Comparison of ENCODE assay signal across 8 mouse cellular contexts in the genomic region with DNA sequence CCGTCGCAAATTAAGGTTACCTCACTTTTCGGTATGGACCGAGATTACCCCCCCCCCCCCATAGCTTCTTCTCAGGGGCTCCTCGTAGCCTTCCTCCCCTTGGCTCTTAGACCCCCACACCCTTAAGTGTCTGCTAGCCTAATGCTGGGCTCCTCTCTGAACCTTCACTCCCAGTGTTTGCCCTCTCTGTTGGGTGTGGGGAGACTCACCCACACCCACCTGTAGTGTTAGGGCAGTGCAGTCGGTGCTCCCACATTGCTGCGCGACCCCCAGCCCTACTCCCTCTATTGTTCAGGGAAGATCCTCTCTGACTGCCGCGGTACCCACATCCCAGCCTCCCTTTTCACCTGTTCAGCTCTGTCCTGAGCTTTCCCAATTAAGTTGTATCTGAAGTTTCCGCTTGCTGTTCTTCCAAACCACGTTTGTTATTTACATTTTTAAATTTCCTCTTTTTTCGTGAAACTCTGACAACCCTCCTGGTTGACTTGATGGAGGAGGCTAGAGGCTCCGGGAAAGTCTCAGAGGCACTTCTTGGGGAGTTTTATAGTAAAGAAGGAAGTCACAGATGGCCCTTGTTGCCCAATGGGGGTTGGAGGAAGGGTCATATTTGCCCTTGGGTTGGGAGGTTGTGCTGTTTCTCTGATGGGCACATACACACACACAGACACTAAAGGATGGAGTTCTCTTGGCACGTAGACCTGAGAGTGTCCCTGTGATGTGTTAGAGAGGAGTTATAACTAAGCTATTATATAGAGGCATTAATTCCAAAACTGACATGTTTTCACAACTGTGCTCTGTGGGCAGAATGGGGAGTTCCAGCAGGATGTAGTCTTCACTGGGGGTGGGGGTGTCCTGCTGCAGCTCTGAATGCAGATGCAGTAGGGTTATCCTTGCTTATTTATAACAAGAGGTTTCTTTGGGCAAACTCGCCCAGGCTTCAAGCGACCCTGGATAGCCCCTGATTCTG. TPM values are rescaled to one million over a fixed set of nuclear protein-coding genes. Genes with fewer than 3 reads are reported as not detected.
DNase-seq lines count a peak whose midpoint lies in the region; ATAC-seq lines count a peak whose summit lies in the region.

No protein-coding gene starts in this region.

- no peaks in the 10 kb centered on the region for H3K9me3 ChIP-seq in lung, embryonic 16.5 days (ENCODE audit: control insufficient read depth, low read length)
- no peaks in the 10 kb centered on the region for H3K9me3 ChIP-seq in embryonic facial prominence, embryonic 10.5 days
- H3K9me3 ChIP-seq in intestine, embryonic 14.5 days (ENCODE audit: control insufficient read depth, low read length), result no peaks in the 10 kb centered on the region

- H3K4me1 ChIP-seq in lung, embryonic 16.5 days (replicated peaks; ENCODE audit: control insufficient read depth, insufficient read depth, low read length), result peaks cover 60% of the 10 kb centered on the region
- H3K4me1 ChIP-seq in embryonic facial prominence, embryonic 10.5 days, result peaks cover 35% of the 10 kb centered on the region
- H3K4me1 ChIP-seq in intestine, embryonic 14.5 days (replicated peaks; ENCODE audit: control insufficient read depth, insufficient read depth, low read length), result peaks cover 33% of the 10 kb centered on the region

- no peak overlapping the region for H3K27ac ChIP-seq in lung, embryonic 16.5 days (ENCODE audit: low read length)
- peak overlapping the region; percentile 94 for H3K27ac ChIP-seq in embryonic facial prominence, embryonic 10.5 days (replicated peaks)
- peak overlapping the region; percentile 62; the same call in 1 of the 2 replicates for H3K27ac ChIP-seq in intestine, embryonic 14.5 days (ENCODE audit: low read depth)

- H3K36me3 ChIP-seq in lung, embryonic 16.5 days (ENCODE audit: control insufficient read depth, insufficient read depth, low read length), result no peaks in the 10 kb centered on the region
- no peaks in the 10 kb centered on the region for H3K36me3 ChIP-seq in embryonic facial prominence, embryonic 10.5 days (replicated peaks)
- H3K36me3 ChIP-seq in intestine, embryonic 14.5 days (ENCODE audit: control insufficient read depth, insufficient read depth, low read length), result no peaks in the 10 kb centered on the region

- ATAC-seq in lung, embryonic 16.5 days (ENCODE audit: low read depth), result no peak
- ATAC-seq in intestine, embryonic 14.5 days (replicated peaks; ENCODE audit: low FRiP score, low TSS enrichment, low read depth), result peak; percentile 47
- peak; percentile 44; the same call in 1 of the 2 replicates for ATAC-seq in monocyte, adult 5-6 weeks (replicated peaks; ENCODE audit: insufficient number of reproducible peaks, low FRiP score, low TSS enrichment, poor library complexity, severe bottlenecking)

- peak overlapping the region; percentile 57 for H3K4me2 ChIP-seq in lung, embryonic 16.5 days (ENCODE audit: low read depth, low read length)
- H3K4me2 ChIP-seq in intestine, embryonic 14.5 days (ENCODE audit: low read length), result peak overlapping the region; percentile 88

- no peaks in the 10 kb centered on the region for H3K27me3 ChIP-seq in lung, embryonic 16.5 days (ENCODE audit: control insufficient read depth, insufficient read depth, low read depth, low read length)
- H3K27me3 ChIP-seq in embryonic facial prominence, embryonic 10.5 days (replicated peaks; ENCODE audit: low read depth, poor library complexity, severe bottlenecking), result no peaks in the 10 kb centered on the region
- no peaks in the 10 kb centered on the region for H3K27me3 ChIP-seq in intestine, embryonic 14.5 days (replicated peaks; ENCODE audit: control insufficient read depth, insufficient read depth, low read length)

- H3K9ac ChIP-seq in lung, embryonic 16.5 days (ENCODE audit: low read length), result peak overlapping the region; percentile 91
- H3K9ac ChIP-seq in intestine, embryonic 14.5 days (ENCODE audit: low read length), result peak overlapping the region; percentile 81

- 14% methylated on average over 17 of the region's 17 CpGs for WGBS in lung, embryonic 16.5 days
- WGBS in embryonic facial prominence, embryonic 10.5 days, result 22% methylated on average over 17 of the region's 17 CpGs
- 19% methylated on average over 17 of the region's 17 CpGs for WGBS in intestine, embryonic 14.5 days

- no peak for DNase-seq in lung, postnatal 36 days
- DNase-seq in embryonic facial prominence, embryonic 10.5 days (ENCODE audit: low spot score), result no peak
- DNase-seq in intestine, embryonic 14.5 days (ENCODE audit: low spot score), result no peak
- DNase-seq in Muller cell, postnatal 12 days (ENCODE audit: inconsistent ontology term), result no peak
- DNase-seq in urinary bladder, postnatal 36 days (ENCODE audit: low spot score in 2 of 2), result no peak
- DNase-seq in gastrocnemius, postnatal 4 days (ENCODE audit: low spot score in 2 of 2), result no peak

- H3K4me3 ChIP-seq in lung, embryonic 16.5 days (ENCODE audit: low read length), result peak overlapping the region; percentile 90
- peak overlapping the region; percentile 89 for H3K4me3 ChIP-seq in embryonic facial prominence, embryonic 10.5 days
- H3K4me3 ChIP-seq in intestine, embryonic 14.5 days (ENCODE audit: low read depth, low read length), result peak overlapping the region; percentile 83

RNA-seq across cellular contexts. Expression of gene Tmem110, which starts 1.1 kb away (rescaled TPM):
- polyA plus RNA-seq in lung, embryonic 16.5 days (2015; fragmentation: Nextera tagmentation; extraction: Ambion mirVana), result 27.0 and 38.3 TPM in 2 replicates
- polyA plus RNA-seq in embryonic facial prominence, embryonic 10.5 days (2016; fragmentation: Nextera tagmentation; extraction: Ambion mirVana), result 29.5 and 30.2 TPM in 2 replicates
- 24.9 and 29.7 TPM in 2 replicates for polyA plus RNA-seq in intestine, embryonic 14.5 days (2014; fragmentation: Nextera tagmentation; extraction: Ambion mirVana)
- total RNA-seq in monocyte, adult 5-6 weeks (2017), result 6.1 to 14.1 TPM (median 11.7 TPM) in 3 replicates
- total RNA-seq in gastrocnemius, postnatal 4 days (2021), result 10 to 100 TPM; 13.0 to 15.7 TPM

RNA-seq across cellular contexts. Expression of gene Mustn1, which starts 52.5 kb away (rescaled TPM):
- 9.9 and 12.6 TPM in 2 replicates for polyA plus RNA-seq in lung, embryonic 16.5 days (2015; fragmentation: Nextera tagmentation; extraction: Ambion mirVana)
- polyA plus RNA-seq in embryonic facial prominence, embryonic 10.5 days (2016; fragmentation: Nextera tagmentation; extraction: Ambion mirVana), result 0.52 and 0.67 TPM in 2 replicates
- 6.6 TPM in 2 replicates for polyA plus RNA-seq in intestine, embryonic 14.5 days (2014; fragmentation: Nextera tagmentation; extraction: Ambion mirVana)
- total RNA-seq in monocyte, adult 5-6 weeks (2017), result 0.49 to 1.3 TPM in 2 of 3 replicates, not detected in the other
- total RNA-seq in gastrocnemius, postnatal 4 days (2021), result 100 to 1,000 TPM; 154 to 180 TPM

RNA-seq across cellular contexts. Expression of gene Itih4, which starts 59.8 kb away (rescaled TPM):
- 0.59 and 3.7 TPM in 2 replicates for polyA plus RNA-seq in lung, embryonic 16.5 days (2015; fragmentation: Nextera tagmentation; extraction: Ambion mirVana)
- not detected in 2 replicates for polyA plus RNA-seq in embryonic facial prominence, embryonic 10.5 days (2016; fragmentation: Nextera tagmentation; extraction: Ambion mirVana)
- polyA plus RNA-seq in intestine, embryonic 14.5 days (2014; fragmentation: Nextera tagmentation; extraction: Ambion mirVana), result 0.05 TPM in 1 of 2 replicates, not detected in the other
- total RNA-seq in monocyte, adult 5-6 weeks (2017), result not detected in 3 replicates
- total RNA-seq in gastrocnemius, postnatal 4 days (2021), result 1 to 10 TPM in 1 of 2 experiments, under 1 TPM in 1; 0.86 to 4.6 TPM
